Mouse (Mus musculus): ENCODE measurements around the gene Cbx8. TPM values are rescaled to one million over a fixed set of nuclear protein-coding genes. Genes with fewer than 3 reads are reported as not detected.

Gene Cbx8
- polyA plus RNA-seq, 1 experiment from 2014 or later, result 8.5 TPM

- no peaks in the 10 kb centered on the region for H3K36me3 ChIP-seq (ENCODE audit: control insufficient read depth, insufficient read depth, low read length)
- no peak for ATAC-seq
- H3K27me3 ChIP-seq (ENCODE audit: control insufficient read depth, insufficient read depth, low read depth, low read length), result no peaks in the 10 kb centered on the region
- H3K27ac ChIP-seq (ENCODE audit: low read length), result no peak overlapping the region
- H3K4me2 ChIP-seq (ENCODE audit: low read length), result no peak overlapping the region
- H3K9ac ChIP-seq (ENCODE audit: low read depth, low read length), result no peak overlapping the region
- H3K4me3 ChIP-seq (ENCODE audit: low read depth, low read length), result no peak overlapping the region
- H3K9me3 ChIP-seq (replicated peaks; ENCODE audit: control insufficient read depth, low read length, poor library complexity, severe bottlenecking), result no peaks in the 10 kb centered on the region
- WGBS, result 67% methylated on average over 3 of the region's 3 CpGs
- no peaks in the 10 kb centered on the region; the same call in 1 of the 2 replicates for H3K4me1 ChIP-seq (ENCODE audit: control insufficient read depth, insufficient read depth, low read length)
These were observed 34.3 kb downstream of the Cbx8 start for GRCm38 (mm10) chr11:119006462-119006861.

GRCm38 (mm10) chr11:119005547-119006275, 35.1 kb downstream of the Cbx8 start:
- Histone ChIP-seq H3K27me3 (ENCODE audit: control insufficient read depth, insufficient read depth, low read depth, low read length) (no peaks in the 10 kb centered on the region), H3K4me2 (ENCODE audit: low read length) (no peak overlapping the region), H3K4me1 (ENCODE audit: control insufficient read depth, insufficient read depth, low read length) (no peaks in the 10 kb centered on the region; the same call in 1 of the 2 replicates), H3K27ac (ENCODE audit: low read length) (no peak overlapping the region), H3K9me3 (replicated peaks; ENCODE audit: control insufficient read depth, low read length, poor library complexity, severe bottlenecking) (no peaks in the 10 kb centered on the region), H3K4me3 (ENCODE audit: low read depth, low read length) (no peak overlapping the region), H3K9ac (ENCODE audit: low read depth, low read length) (no peak overlapping the region), H3K36me3 (ENCODE audit: control insufficient read depth, insufficient read depth, low read length) (no peaks in the 10 kb centered on the region)
- 88% methylated on average over 10 of the region's 10 CpGs for WGBS
- ATAC-seq, result no peak

GRCm38 (mm10) chr11:119001493-119002128, 39.2 kb downstream of the Cbx8 start:
- WGBS, result 70% methylated on average over 4 of the region's 4 CpGs
- ATAC-seq, result no peak

GRCm38 (mm10) chr11:119000877-119001276, 39.9 kb downstream of the Cbx8 start:
- Histone ChIP-seq H3K4me1 (ENCODE audit: control insufficient read depth, insufficient read depth, low read length) (peaks cover 14% of the 10 kb centered on the region), H3K4me3 (ENCODE audit: low read depth, low read length) (no peak overlapping the region), H3K9me3 (replicated peaks; ENCODE audit: control insufficient read depth, low read length, poor library complexity, severe bottlenecking) (no peaks in the 10 kb centered on the region), H3K9ac (ENCODE audit: low read depth, low read length) (no peak overlapping the region), H3K27ac (ENCODE audit: low read length) (no peak overlapping the region), H3K4me2 (ENCODE audit: low read length) (no peak overlapping the region), H3K27me3 (ENCODE audit: control insufficient read depth, insufficient read depth, low read depth, low read length) (no peaks in the 10 kb centered on the region), H3K36me3 (ENCODE audit: control insufficient read depth, insufficient read depth, low read length) (no peaks in the 10 kb centered on the region)
- 79% methylated on average over 2 of the region's 2 CpGs for WGBS
- ATAC-seq, result no peak

More at GRCm38 (mm10) chr11:119001493-119002128, 39.2 kb downstream of the Cbx8 start:
- no peak overlapping the region for H3K27ac ChIP-seq (ENCODE audit: low read length)
- H3K4me3 ChIP-seq (ENCODE audit: low read depth, low read length), result no peak overlapping the region
- H3K27me3 ChIP-seq (ENCODE audit: control insufficient read depth, insufficient read depth, low read depth, low read length), result no peaks in the 10 kb centered on the region
- H3K4me1 ChIP-seq (ENCODE audit: control insufficient read depth, insufficient read depth, low read length), result peaks cover 14% of the 10 kb centered on the region
- H3K4me2 ChIP-seq (ENCODE audit: low read length), result no peak overlapping the region
- no peaks in the 10 kb centered on the region for H3K9me3 ChIP-seq (replicated peaks; ENCODE audit: control insufficient read depth, low read length, poor library complexity, severe bottlenecking)
- no peaks in the 10 kb centered on the region for H3K36me3 ChIP-seq (ENCODE audit: control insufficient read depth, insufficient read depth, low read length)
- no peak overlapping the region for H3K9ac ChIP-seq (ENCODE audit: low read depth, low read length)

- Histone ChIP-seq H3K4me3 (ENCODE audit: low read depth, low read length) (peak overlapping the region; percentile 24), H3K27me3 (ENCODE audit: control insufficient read depth, insufficient read depth, low read depth, low read length) (no peaks in the 10 kb centered on the region), H3K36me3 (ENCODE audit: control insufficient read depth, insufficient read depth, low read length) (no peaks in the 10 kb centered on the region), H3K4me2 (ENCODE audit: low read length) (peak overlapping the region; percentile 51), H3K9me3 (replicated peaks; ENCODE audit: control insufficient read depth, low read length, poor library complexity, severe bottlenecking) (no peaks in the 10 kb centered on the region), H3K4me1 (ENCODE audit: control insufficient read depth, insufficient read depth, low read length) (peaks cover 14% of the 10 kb centered on the region), H3K27ac (ENCODE audit: low read length) (peak overlapping the region; percentile 75), H3K9ac (ENCODE audit: low read depth, low read length) (peak overlapping the region; percentile 55; the same call in 1 of the 2 replicates)
- ATAC-seq, result peak; percentile 85
- WGBS, result under 1% methylated on average over 26 of the region's 26 CpGs
These were observed 41.4 kb downstream of the Cbx8 start for GRCm38 (mm10) chr11:118999361-118999804.

- Histone ChIP-seq H3K9me3 (replicated peaks; ENCODE audit: control insufficient read depth, low read length, poor library complexity, severe bottlenecking) (no peaks in the 10 kb centered on the region), H3K4me2 (ENCODE audit: low read length) (peak overlapping the region; percentile 51), H3K4me3 (ENCODE audit: low read depth, low read length) (peak overlapping the region; percentile 22), H3K4me1 (ENCODE audit: control insufficient read depth, insufficient read depth, low read length) (peaks cover 14% of the 10 kb centered on the region), H3K36me3 (ENCODE audit: control insufficient read depth, insufficient read depth, low read length) (no peaks in the 10 kb centered on the region), H3K27me3 (ENCODE audit: control insufficient read depth, insufficient read depth, low read depth, low read length) (no peaks in the 10 kb centered on the region), H3K27ac (ENCODE audit: low read length) (peak overlapping the region; percentile 75), H3K9ac (ENCODE audit: low read depth, low read length) (peak overlapping the region; percentile 55; the same call in 1 of the 2 replicates)
- 5% methylated on average over 30 of the region's 30 CpGs for WGBS
- ATAC-seq, result peak; percentile 76
These were observed 42.1 kb downstream of the Cbx8 start for GRCm38 (mm10) chr11:118998540-118999265.

GRCm38 (mm10) chr11:118997182-118997581, 43.6 kb downstream of the Cbx8 start:
- ATAC-seq, result no peak
- H3K4me1 ChIP-seq (ENCODE audit: control insufficient read depth, insufficient read depth, low read length), result peaks cover 14% of the 10 kb centered on the region
- no peaks in the 10 kb centered on the region for H3K9me3 ChIP-seq (replicated peaks; ENCODE audit: control insufficient read depth, low read length, poor library complexity, severe bottlenecking)
- whole genome bisulfite sequencing, result 88% methylated on average over 3 of the region's 3 CpGs
- H3K36me3 ChIP-seq (ENCODE audit: control insufficient read depth, insufficient read depth, low read length), result no peaks in the 10 kb centered on the region
- H3K4me2 ChIP-seq (ENCODE audit: low read length), result no peak overlapping the region
- no peaks in the 10 kb centered on the region for H3K27me3 ChIP-seq (ENCODE audit: control insufficient read depth, insufficient read depth, low read depth, low read length)
- no peak overlapping the region for H3K4me3 ChIP-seq (ENCODE audit: low read depth, low read length)
- H3K27ac ChIP-seq (ENCODE audit: low read length), result no peak overlapping the region
- H3K9ac ChIP-seq (ENCODE audit: low read depth, low read length), result no peak overlapping the region

- no peaks in the 10 kb centered on the region for H3K9me3 ChIP-seq (replicated peaks; ENCODE audit: control insufficient read depth, low read length, poor library complexity, severe bottlenecking)
- H3K27me3 ChIP-seq (ENCODE audit: control insufficient read depth, insufficient read depth, low read depth, low read length), result no peaks in the 10 kb centered on the region
- H3K4me2 ChIP-seq (ENCODE audit: low read length), result no peak overlapping the region
- H3K9ac ChIP-seq (ENCODE audit: low read depth, low read length), result no peak overlapping the region
- peaks cover 14% of the 10 kb centered on the region for H3K4me1 ChIP-seq (ENCODE audit: control insufficient read depth, insufficient read depth, low read length)
- 22% methylated on average over 4 of the region's 4 CpGs for WGBS
- no peak for ATAC-seq
- no peak overlapping the region for H3K27ac ChIP-seq (ENCODE audit: low read length)
- H3K4me3 ChIP-seq (ENCODE audit: low read depth, low read length), result no peak overlapping the region
- H3K36me3 ChIP-seq (ENCODE audit: control insufficient read depth, insufficient read depth, low read length), result no peaks in the 10 kb centered on the region
These were observed 45.3 kb downstream of the Cbx8 start for GRCm38 (mm10) chr11:118995448-118995847.
